Comparison of ENCODE assay signal across 8 mouse cellular contexts in genomic region chr2:9881051-9881591, GRCm38 (mm10). TPM values are rescaled to one million over a fixed set of nuclear protein-coding genes. Genes with fewer than 3 reads are reported as not detected.
A peak's percentile ranks its signal among the peaks of the same experiment; 100 is the strongest.
DNase-seq lines count a peak whose midpoint lies in the region; ATAC-seq lines count a peak whose summit lies in the region.

Gene 4930412O13Rik (plus strand): TSS chr2:9881252.

- H3K4me1 ChIP-seq in embryonic facial prominence, embryonic 13.5 days, result peaks cover 52% of the 10 kb centered on the region
- peaks cover 12% of the 10 kb centered on the region for H3K4me1 ChIP-seq in limb, embryonic 11.5 days (ENCODE audit: control insufficient read depth, insufficient read depth, low read length)
- H3K4me1 ChIP-seq in neural tube, embryonic 15.5 days, result peaks cover 40% of the 10 kb centered on the region

- H3K27ac ChIP-seq in embryonic facial prominence, embryonic 13.5 days, result peak within 1 kb of the TSS; percentile 81
- H3K27ac ChIP-seq in limb, embryonic 11.5 days (replicated peaks; ENCODE audit: low read depth, low read length), result no peak within 1 kb of the TSS
- H3K27ac ChIP-seq in neural tube, embryonic 15.5 days (replicated peaks), result no peak within 1 kb of the TSS

- WGBS in embryonic facial prominence, embryonic 13.5 days, result 0% methylated on average over 35 of the region's 35 CpGs
- under 1% methylated on average over 35 of the region's 35 CpGs for WGBS in limb, embryonic 11.5 days
- WGBS in neural tube, embryonic 15.5 days, result under 1% methylated on average over 34 of the region's 35 CpGs

- H3K27me3 ChIP-seq in embryonic facial prominence, embryonic 13.5 days, result peaks cover 93% of the 10 kb centered on the region
- H3K27me3 ChIP-seq in limb, embryonic 11.5 days (ENCODE audit: control insufficient read depth, insufficient read depth, low read length), result peaks cover 65% of the 10 kb centered on the region
- peaks cover 70% of the 10 kb centered on the region for H3K27me3 ChIP-seq in neural tube, embryonic 15.5 days (replicated peaks)

- ATAC-seq in embryonic facial prominence, embryonic 13.5 days (ENCODE audit: insufficient number of reproducible peaks, insufficient read depth, low FRiP score, low TSS enrichment, low read depth), result no peak
- peak; percentile 18; the same call in 1 of the 2 replicates for ATAC-seq in limb, embryonic 11.5 days (ENCODE audit: insufficient number of reproducible peaks, low FRiP score, low TSS enrichment, low read depth)
- ATAC-seq in neural tube, embryonic 15.5 days (ENCODE audit: low FRiP score), result no peak

- peak within 1 kb of the TSS; percentile 64 for H3K9ac ChIP-seq in embryonic facial prominence, embryonic 13.5 days
- H3K9ac ChIP-seq in limb, embryonic 11.5 days (ENCODE audit: low read length), result 0 out of 2 replicates have a peak within 1 kb of the TSS, but pooled peaks have one; percentile 40
- H3K9ac ChIP-seq in neural tube, embryonic 15.5 days (replicated peaks), result no peak within 1 kb of the TSS

- peak; percentile 57 for DNase-seq in kidney, postnatal 10 days
- no peak for DNase-seq in kidney, postnatal 36 days
- DNase-seq in limb, embryonic 11.5 days (ENCODE audit: low spot score), result peak; percentile 73
- no peak for DNase-seq in spleen, postnatal 14 days (ENCODE audit: low spot score in 2 of 2)
- no peak for DNase-seq in urinary bladder, postnatal 36 days (ENCODE audit: low spot score in 2 of 2)
- DNase-seq in cerebellum, postnatal 4 days (ENCODE audit: low spot score in 2 of 2), result no peak

- H3K36me3 ChIP-seq in embryonic facial prominence, embryonic 13.5 days, result no peaks in the 10 kb centered on the region
- H3K36me3 ChIP-seq in limb, embryonic 11.5 days (ENCODE audit: control insufficient read depth, insufficient read depth, low read length), result no peaks in the 10 kb centered on the region
- no peaks in the 10 kb centered on the region for H3K36me3 ChIP-seq in neural tube, embryonic 15.5 days

- peak within 1 kb of the TSS; percentile 54 for H3K4me3 ChIP-seq in embryonic facial prominence, embryonic 13.5 days
- H3K4me3 ChIP-seq in limb, embryonic 11.5 days (ENCODE audit: low read depth, low read length), result peak within 1 kb of the TSS; percentile 36
- H3K4me3 ChIP-seq in neural tube, embryonic 15.5 days (replicated peaks), result peak within 1 kb of the TSS; percentile 19

- H3K9me3 ChIP-seq in embryonic facial prominence, embryonic 13.5 days, result no peaks in the 10 kb centered on the region
- no peaks in the 10 kb centered on the region for H3K9me3 ChIP-seq in limb, embryonic 11.5 days (ENCODE audit: control insufficient read depth, low read length)
- H3K9me3 ChIP-seq in neural tube, embryonic 15.5 days (replicated peaks), result no peaks in the 10 kb centered on the region

- H3K4me2 ChIP-seq in embryonic facial prominence, embryonic 13.5 days, result peak within 1 kb of the TSS; percentile 90
- H3K4me2 ChIP-seq in limb, embryonic 11.5 days (ENCODE audit: low read depth, severe bottlenecking), result peak within 1 kb of the TSS; percentile 76
- peak within 1 kb of the TSS; percentile 66 for H3K4me2 ChIP-seq in neural tube, embryonic 15.5 days

RNA-seq across cellular contexts. Expression of gene 4930412O13Rik, which starts in this region (rescaled TPM):
- 1.0 TPM in 1 of 2 replicates, not detected in the other for polyA plus RNA-seq in embryonic facial prominence, embryonic 13.5 days (2015; fragmentation: Nextera tagmentation; extraction: Ambion mirVana)
- polyA plus RNA-seq in limb, embryonic 11.5 days (2014; fragmentation: Nextera tagmentation; extraction: Ambion mirVana), result 0.15 TPM in 1 of 2 replicates, not detected in the other
- polyA plus RNA-seq in neural tube, embryonic 15.5 days (2015; fragmentation: Nextera tagmentation; extraction: Ambion mirVana), result 0.23 TPM in 1 of 2 replicates, not detected in the other

Comparison
In these comparisons a context has a peak if more than half of its experiments do, and no peak if none do; other contexts are left out.
1. Peak in DNase-seq, ATAC-seq, H3K4me3 ChIP-seq, H3K9ac ChIP-seq and H3K4me2 ChIP-seq in limb, embryonic 11.5 days; RNA of the gene not detected or under 1 TPM.